Mouse (Mus musculus) cerebellum, adult 9-10 months (tissue): Measurements from ENCODE around the gene Ifi27.
"Not testable (repeated sequence)": the region's sequence is repeated elsewhere in the genome, so short reads cannot be mapped to it uniquely, and the experiment has no call there.

Source experiments
- DNase-seq: peaks from one replicate; pipeline ENCODE4 v3.0.0; 2022

Gene Ifi27

GRCm38 (mm10) chr12:103457140-103457539 lies 23.1 kb downstream of the Ifi27 start, which contains the start of gene Ifi27l2b:
Gene Ifi27l2b (minus strand): TSS chr12:103457223.
- DNase-seq: no peak

GRCm38 (mm10) chr12:103474481-103474880 lies 40.5 kb downstream of the Ifi27 start:
- DNase-seq: no peak

DNA sequence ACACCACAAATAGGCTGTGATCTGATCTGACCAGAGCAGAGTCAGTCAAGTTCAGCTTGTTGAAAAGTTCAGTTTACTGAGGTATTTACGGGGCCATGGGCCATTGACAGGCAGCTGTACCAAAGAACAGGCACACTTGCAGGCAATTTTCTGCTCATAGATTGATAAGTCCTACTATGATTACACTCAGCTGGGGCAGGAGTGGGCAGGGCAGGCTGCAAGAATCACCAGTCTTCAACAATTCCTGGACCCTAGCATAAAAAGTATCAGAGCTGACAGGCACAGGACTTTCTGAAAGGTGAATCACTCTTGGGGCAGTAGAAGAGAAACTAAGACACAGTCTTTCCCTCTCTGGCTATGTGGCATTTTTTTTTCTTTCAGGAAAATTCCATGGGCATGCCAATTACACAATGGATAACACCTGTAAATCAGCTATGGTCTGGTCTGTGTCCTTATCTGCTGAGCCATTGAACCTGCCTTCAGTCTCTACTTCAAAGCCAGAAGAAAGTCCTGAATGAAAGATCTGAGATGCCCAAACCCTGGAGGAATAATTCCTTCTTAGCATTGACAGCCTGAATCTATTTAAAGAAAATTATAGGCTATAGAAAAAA lies 42.9 kb downstream of the Ifi27 start:
- DNase-seq: no peak

DNA sequence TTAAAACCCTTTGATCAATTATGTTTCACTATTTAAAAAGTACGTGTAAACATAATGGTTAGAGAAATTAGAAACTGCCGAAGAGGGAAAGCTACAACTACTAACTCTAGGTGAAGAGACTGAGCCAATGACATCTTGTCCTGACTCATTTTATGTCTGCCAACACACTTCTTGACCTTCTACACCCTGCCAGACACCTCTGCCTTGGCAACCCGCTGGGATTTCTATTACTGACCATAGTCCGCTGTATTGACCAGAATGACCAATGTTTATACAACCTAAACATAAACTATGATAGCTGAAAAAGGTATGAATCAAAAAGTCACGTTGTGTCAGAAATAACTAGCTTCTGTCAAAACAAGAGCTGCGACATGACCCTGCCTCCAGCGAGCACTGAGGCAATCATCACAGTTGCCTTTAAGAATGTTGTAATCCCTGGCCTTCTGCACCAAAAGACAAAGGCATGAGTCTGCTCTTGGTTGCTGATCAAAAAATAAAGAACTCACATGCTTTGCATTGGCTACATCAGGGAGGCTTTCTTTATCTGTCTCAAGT lies 43.5 kb downstream of the Ifi27 start:
- no peak for DNase-seq

DNA sequence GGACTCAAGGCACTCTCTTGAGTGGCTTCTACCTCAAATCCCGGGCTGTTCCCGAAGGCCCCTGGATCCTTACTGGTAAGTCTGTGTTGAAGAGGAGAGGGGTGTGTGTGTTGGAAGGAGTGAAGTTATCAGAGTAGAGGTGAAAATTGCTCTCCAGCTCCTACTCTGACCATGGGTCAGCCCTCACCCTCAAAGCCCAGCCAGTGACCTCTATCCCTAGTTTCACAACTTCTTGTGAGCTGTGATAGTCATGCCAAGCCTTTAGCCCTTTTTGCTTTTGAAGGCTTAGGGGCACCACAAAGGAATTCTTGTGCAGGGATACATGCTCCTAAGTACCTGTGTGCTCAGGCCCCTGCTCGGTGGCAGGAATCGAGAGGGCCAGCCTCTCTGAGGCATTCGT lies 47.7 kb downstream of the Ifi27 start:
- DNase-seq: no peak

DNA sequence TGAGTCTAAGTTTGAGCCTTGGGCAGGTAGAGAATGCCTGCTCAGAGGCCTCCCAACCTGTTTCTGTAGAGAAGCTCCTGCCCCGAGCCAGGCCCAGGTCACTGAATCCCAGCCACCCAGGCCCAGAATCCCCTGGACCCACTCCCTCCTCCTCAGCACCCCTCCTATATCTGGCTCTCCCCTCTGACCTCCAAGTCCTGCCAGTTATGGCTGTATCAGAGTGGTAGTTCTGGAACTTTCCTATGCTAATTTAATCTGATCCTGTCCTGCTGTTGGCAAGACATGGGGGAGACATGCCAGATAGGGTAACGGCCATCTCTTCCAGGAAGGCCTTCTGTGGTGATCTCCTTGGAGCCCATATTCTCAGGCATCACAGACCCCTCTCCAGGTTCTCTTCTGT lies 48.8 kb downstream of the Ifi27 start:
- DNase-seq: no peak

- DNase-seq: not testable (repeated sequence)
Observed at GRCm38 (mm10) chr12:103484200-103484972, 50.4 kb downstream of the Ifi27 start.

DNA sequence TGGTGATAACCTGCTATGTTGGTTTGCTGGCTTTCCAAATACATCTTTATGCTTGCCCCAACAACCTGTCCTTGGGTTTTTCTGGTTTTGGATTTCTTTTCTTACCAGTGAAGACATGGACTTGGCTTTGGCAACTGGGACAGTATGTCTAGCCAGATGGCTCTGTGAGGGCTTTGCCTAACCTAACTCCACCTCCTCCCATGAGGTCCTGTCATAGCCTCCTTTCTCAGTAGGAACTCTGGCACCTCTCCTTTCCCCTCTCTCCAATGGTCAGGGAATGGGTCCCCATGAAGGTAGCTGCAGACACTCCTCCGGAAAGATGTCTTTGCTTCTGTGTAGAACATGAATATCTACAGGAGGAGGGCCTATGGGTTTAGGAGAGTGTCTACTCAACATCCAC lies 52.7 kb downstream of the Ifi27 start:
- peak; percentile 85 for DNase-seq

- DNase-seq: no peak
Observed at GRCm38 (mm10) chr12:103487276-103487675, 53.3 kb downstream of the Ifi27 start.

- no peak for DNase-seq
Observed at GRCm38 (mm10) chr12:103487750-103488149, 53.7 kb downstream of the Ifi27 start.
